Mouse (Mus musculus) small intestine, adult 2 months (tissue): ENCODE results near the gene Rexo1. TPM values are rescaled to one million over a fixed set of nuclear protein-coding genes. Genes with fewer than 3 reads are reported as not detected.

Experiments
- H3K27ac ChIP-seq: fragments of 200-500 bp; 2 replicates; pipeline ENCODE4 v1.5.1; 2012; ENCODE audit warnings: low read depth, low read length, control low read depth, inconsistent platforms; ENCODE audit not compliant: insufficient read depth
- H3K27me3 ChIP-seq: fragments of 200-500 bp; 2 replicates; pipeline ENCODE4 v1.6.1; 2012; ENCODE audit warnings: mild to moderate bottlenecking, moderate library complexity, low read length, inconsistent platforms; ENCODE audit not compliant: control insufficient read depth, insufficient read depth
- H3K36me3 ChIP-seq: fragments of 200-500 bp; 2 replicates; pipeline ENCODE4 v1.6.1; 2012; ENCODE audit warnings: mild to moderate bottlenecking, low read length, control low read depth, inconsistent platforms; ENCODE audit not compliant: control insufficient read depth, insufficient read depth
- H3K4me1 ChIP-seq: fragments of 200-500 bp; 2 replicates; pipeline ENCODE4 v1.6.1; 2012; ENCODE audit warnings: low read length, inconsistent platforms, mixed read lengths; ENCODE audit not compliant: control insufficient read depth, insufficient read depth, insufficient read length
- H3K4me3 ChIP-seq: fragments of 200-500 bp; 2 replicates; pipeline ENCODE4 v1.5.1; 2012; ENCODE audit warnings: low read depth, mild to moderate bottlenecking, control low read depth, inconsistent platforms, low read length, moderate library complexity
- CTCF ChIP-seq: fragments of 200-500 bp; IDR thresholded peaks from 2 replicates; pipeline ENCODE4 v1.5.1; 2012; ENCODE audit warnings: low read depth, mild to moderate bottlenecking, control low read depth, inconsistent platforms, low read length, moderate library complexity, mixed read lengths; ENCODE audit not compliant: insufficient replicate concordance, insufficient read length; ENCODE audit errors: extremely low read depth
- POLR2A ChIP-seq: fragments of 200-500 bp; IDR thresholded peaks from 2 replicates; pipeline ENCODE4 v1.6.1; 2012; ENCODE audit warnings: low read depth, mild to moderate bottlenecking, control low read depth, inconsistent platforms, low read length, moderate library complexity
- WGBS: fragments of 180-500 bp; shearing (Covaris S2); methylation state at CpG from one replicate; pipeline ENCODE4 v1.1.7; 2018; 5-methylcytosine and 5-hydroxymethylcytosine counted together
- polyA plus RNA-seq: library from polyadenylated mRNA; depleted of rRNA; stranded (reverse); fragments of >200 nt; gene quantifications from 2 replicates; pipeline ENCODE4 v1.2.3, GENCODE M21; 2012

The Rexo1 gene
- polyA plus RNA-seq, 1 experiment, result 63.7 TPM

- H3K36me3 ChIP-seq, result peaks cover 25% of the 10 kb centered on the region; the same call in 1 of the 2 replicates
- no peak overlapping the region for H3K4me3 ChIP-seq
- WGBS, result 87% methylated on average over 5 of the region's 5 CpGs
Observed at GRCm38 (mm10) chr10:80583047-80583446, 21.7 kb upstream of the Rexo1 start.

DNA sequence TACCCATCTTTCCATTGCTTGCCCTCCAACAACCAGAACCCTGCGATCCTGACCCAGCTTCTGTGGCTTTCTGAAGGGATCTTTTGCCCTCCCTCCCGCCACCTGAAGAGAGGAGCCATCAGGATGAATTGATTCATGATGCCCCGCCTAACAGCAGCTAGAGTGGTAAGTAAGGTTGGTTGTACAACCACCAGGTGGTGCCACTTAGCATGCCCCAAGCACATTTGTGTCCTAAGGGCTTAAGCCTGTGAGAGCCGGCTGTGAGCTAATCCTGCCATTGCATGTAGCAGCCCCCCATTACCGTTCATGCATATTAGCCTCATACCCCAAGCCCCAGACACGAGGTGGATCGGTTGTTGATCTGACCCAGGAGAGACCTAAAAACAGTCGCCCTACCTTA, 17.6 kb upstream of the Rexo1 start:
- peak overlapping the region; percentile 78 for H3K4me3 ChIP-seq
- peak overlapping the region; percentile 18; the same call in 1 of the 2 replicates for H3K27ac ChIP-seq
- no peaks in the 10 kb centered on the region for H3K27me3 ChIP-seq
- H3K4me1 ChIP-seq, result peaks cover 16% of the 10 kb centered on the region
- WGBS, result 6% methylated on average over 8 of the region's 8 CpGs
- peaks cover 8% of the 10 kb centered on the region; the same call in 1 of the 2 replicates for H3K36me3 ChIP-seq
- TF ChIP-seq CTCF (peak; percentile 67; the same call in 1 of the 2 replicates), POLR2A (no peak)

More at GRCm38 (mm10) chr10:80583047-80583446, 21.7 kb upstream of the Rexo1 start:
- H3K27me3 ChIP-seq, result no peaks in the 10 kb centered on the region
- peaks cover 41% of the 10 kb centered on the region for H3K4me1 ChIP-seq
- H3K27ac ChIP-seq, result no peak overlapping the region
- no peak for TF ChIP-seq POLR2A
- no peak for TF ChIP-seq CTCF

- H3K4me3 ChIP-seq, result peak overlapping the region; percentile 78
- no peaks in the 10 kb centered on the region for H3K27me3 ChIP-seq
- H3K4me1 ChIP-seq, result peaks cover 12% of the 10 kb centered on the region
- peaks cover 2% of the 10 kb centered on the region; the same call in 1 of the 2 replicates for H3K36me3 ChIP-seq
- under 1% methylated on average over 29 of the region's 29 CpGs for WGBS
- peak overlapping the region; percentile 74 for H3K27ac ChIP-seq
- no peak; the same call in 1 of the 2 replicates for TF ChIP-seq POLR2A
- peak; percentile 88 for TF ChIP-seq CTCF
Observed at GRCm38 (mm10) chr10:80578131-80578750, 16.9 kb upstream of the Rexo1 start.

DNA sequence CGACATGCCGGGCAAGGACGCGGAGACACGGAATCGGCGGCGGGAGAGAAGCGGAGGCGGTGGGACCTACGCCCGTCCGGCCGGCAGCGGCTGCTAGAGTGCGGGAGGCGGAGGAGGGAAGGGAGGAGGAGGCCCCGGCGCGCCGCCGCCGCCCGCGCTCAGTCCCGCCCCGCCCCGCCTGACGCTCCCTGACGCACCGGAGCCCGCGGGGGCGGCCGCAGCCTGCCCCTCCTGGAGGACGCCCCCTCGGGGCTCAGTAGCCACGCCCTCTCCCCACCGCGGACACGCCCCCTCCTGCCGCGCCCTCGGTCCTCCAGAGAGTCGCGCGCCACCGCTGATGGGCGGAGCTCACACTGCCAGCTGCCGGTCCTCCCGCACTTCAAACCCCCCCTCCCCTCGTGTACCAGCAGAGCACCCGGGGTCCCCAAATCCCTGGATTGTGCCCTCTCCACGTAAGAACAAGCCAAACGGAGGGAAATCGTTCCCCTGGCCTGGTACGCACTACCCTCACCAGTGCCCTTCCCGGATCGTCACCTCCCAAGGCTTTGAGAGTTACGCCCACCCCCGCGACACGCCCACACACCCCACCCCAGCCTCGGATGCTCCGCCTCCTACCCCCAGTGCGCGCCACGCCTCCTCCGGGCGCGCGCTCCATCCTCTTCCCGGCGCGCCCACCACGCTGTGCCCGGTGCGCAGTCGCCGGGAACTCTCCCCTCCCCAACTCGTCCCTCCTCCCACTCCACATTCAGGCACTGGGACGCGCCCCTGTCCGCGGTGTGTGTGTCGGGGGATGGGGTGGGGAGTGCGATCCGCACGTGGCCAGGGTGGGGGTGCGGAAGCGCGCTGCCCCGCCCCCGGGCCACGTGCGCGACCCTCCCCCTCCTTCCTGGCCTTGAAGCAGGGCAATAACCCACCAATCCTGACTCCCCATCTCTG, 16.1 kb upstream of the Rexo1 start, which contains the start of gene Klf16:
Gene Klf16, minus strand, starts transcription at position 127 of the 936 bp plus-strand sequence.
- H3K36me3 ChIP-seq, result no peaks in the 10 kb centered on the region
- H3K27ac ChIP-seq, result peak within 1 kb of the TSS; percentile 89
- peaks cover 12% of the 10 kb centered on the region for H3K4me1 ChIP-seq
- no peak for TF ChIP-seq CTCF
- TF ChIP-seq POLR2A, result peak; percentile 30; the same call in 1 of the 2 replicates
- H3K27me3 ChIP-seq, result no peaks in the 10 kb centered on the region
- H3K4me3 ChIP-seq, result peak within 1 kb of the TSS; percentile 78
- 2% methylated on average over 90 of the region's 97 CpGs for WGBS

DNA sequence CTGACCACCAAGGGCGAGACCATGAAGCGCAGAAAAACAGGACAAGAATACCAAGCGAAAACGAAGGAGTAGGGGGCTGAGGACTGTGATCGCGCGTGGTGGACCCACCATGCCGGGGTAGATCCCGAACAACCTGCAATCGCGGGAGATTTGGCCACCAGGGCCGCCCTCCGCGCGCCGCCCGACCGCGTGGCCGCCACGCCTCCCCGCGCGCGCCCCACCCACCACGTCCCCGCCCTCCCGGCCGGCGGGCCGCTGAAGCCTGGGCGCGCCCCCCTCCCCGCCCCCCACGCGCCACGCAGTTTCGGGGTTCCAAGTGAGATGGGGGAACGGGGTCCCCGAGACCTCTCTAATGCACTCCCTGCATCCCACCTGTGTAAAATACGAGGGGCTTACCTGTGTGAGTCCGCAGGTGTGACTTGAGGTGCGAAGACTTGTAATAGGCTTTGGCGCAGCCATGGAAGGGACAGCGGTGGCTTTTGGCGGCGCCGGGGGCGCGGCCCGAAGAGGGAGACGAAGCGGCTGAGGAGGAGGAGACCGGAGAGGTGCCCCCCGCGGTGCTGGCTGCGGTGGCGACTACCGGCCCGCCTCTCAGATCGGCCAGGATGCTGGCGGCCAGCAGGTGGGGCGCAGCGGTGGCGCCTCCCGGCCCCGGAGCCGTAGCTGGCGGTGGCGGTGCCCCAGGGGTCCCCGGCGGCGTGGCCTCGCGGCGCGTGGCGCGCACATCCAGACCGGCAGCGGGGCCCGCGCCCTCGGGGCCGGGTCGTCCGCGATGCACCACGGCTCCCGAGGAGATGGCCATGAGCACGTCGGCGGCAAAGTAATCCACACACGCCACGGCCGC, 15.2 kb upstream of the Rexo1 start:
- no peak for TF ChIP-seq POLR2A
- TF ChIP-seq CTCF, result peak; percentile 29; the same call in 1 of the 2 replicates
- H3K27me3 ChIP-seq, result no peaks in the 10 kb centered on the region
- H3K4me1 ChIP-seq, result peaks cover 18% of the 10 kb centered on the region
- no peaks in the 10 kb centered on the region for H3K36me3 ChIP-seq
- peak overlapping the region; percentile 78 for H3K4me3 ChIP-seq
- peak overlapping the region; percentile 79 for H3K27ac ChIP-seq
- WGBS, result 1% methylated on average over 93 of the region's 96 CpGs

DNA sequence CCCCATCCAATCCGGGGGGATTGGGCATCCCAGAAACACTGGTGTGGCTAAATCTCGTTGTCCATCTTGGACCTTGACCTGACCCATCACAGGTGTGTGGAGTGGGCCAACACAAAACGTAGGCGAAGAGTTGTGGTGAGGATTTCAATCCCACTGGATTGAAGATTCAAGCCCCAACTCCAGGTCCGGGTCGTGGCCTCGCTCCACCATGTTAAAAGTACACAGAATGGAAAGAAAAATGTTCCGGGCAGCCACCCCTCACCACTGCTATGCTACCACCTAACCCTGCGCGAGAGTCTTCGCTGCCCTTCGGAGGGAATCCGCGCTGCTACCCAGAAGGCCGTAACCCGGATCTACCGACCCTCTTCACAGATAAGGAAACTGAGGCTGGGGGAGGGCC, 14.6 kb upstream of the Rexo1 start:
- peaks cover 25% of the 10 kb centered on the region for H3K4me1 ChIP-seq
- 7% methylated on average over 17 of the region's 17 CpGs for WGBS
- H3K4me3 ChIP-seq, result peak overlapping the region; percentile 78
- H3K36me3 ChIP-seq, result no peaks in the 10 kb centered on the region
- no peak overlapping the region for H3K27ac ChIP-seq
- no peaks in the 10 kb centered on the region for H3K27me3 ChIP-seq
- TF ChIP-seq CTCF (no peak), POLR2A (no peak)
